Mouse (Mus musculus) midbrain, postnatal 0 days (tissue): ENCODE measurements at regions not wholly inside any gene's neighbourhood (a gene's known extent, or its start where the extent isn't known, plus 50 kb on each side); places are given as distances from the start of the nearest gene placed in this dataset.

Experiments
- ATAC-seq: fragments of 200-750 bp; cut with Nextera tagmentation; 2 replicates; pipeline ENCODE4 v1.8.0; 2017; ENCODE audit warnings: moderate number of reproducible peaks, mild to moderate bottlenecking, moderate TSS enrichment, moderate library complexity; ENCODE audit not compliant: low FRiP score
- DNase-seq: peaks from one replicate; pipeline ENCODE4 v3.0.0-alpha.2; 2015; ENCODE audit warnings: low spot score
- H3K27ac ChIP-seq: fragments of 300-500 bp; sonication (generic); 2 replicates; pipeline ENCODE4 v1.5.1; 2014; ENCODE audit warnings: low read depth, mild to moderate bottlenecking, low read length, mixed read lengths
- H3K27me3 ChIP-seq: fragments of 300-500 bp; sonication (generic); 2 replicates; pipeline ENCODE4 v1.6.1; 2014; ENCODE audit warnings: low read length, control low read depth, mixed read lengths; ENCODE audit not compliant: insufficient read depth
- H3K36me3 ChIP-seq: fragments of 300-500 bp; sonication (generic); 2 replicates; pipeline ENCODE4 v1.6.1; 2014; ENCODE audit warnings: low read length, control low read depth, mixed read lengths; ENCODE audit not compliant: insufficient read depth
- H3K4me1 ChIP-seq: fragments of 300-500 bp; sonication (generic); 2 replicates; pipeline ENCODE4 v1.6.1; 2014; ENCODE audit warnings: mild to moderate bottlenecking, control low read depth, antibody characterized with exemption, low read length, mixed read lengths; ENCODE audit not compliant: insufficient read depth
- H3K4me2 ChIP-seq: fragments of 300-500 bp; sonication (generic); 2 replicates; pipeline ENCODE4 v1.6.1; 2014; ENCODE audit warnings: low read depth, mild to moderate bottlenecking, low read length, mixed read lengths; ENCODE audit not compliant: poor library complexity, severe bottlenecking
- H3K4me3 ChIP-seq: fragments of 300-500 bp; sonication (generic); 2 replicates; pipeline ENCODE4 v1.5.1; 2014; ENCODE audit warnings: low read depth, mild to moderate bottlenecking, low read length, moderate library complexity
- H3K9ac ChIP-seq: fragments of 300-500 bp; sonication (generic); replicated peaks from 2 replicates; pipeline ENCODE4 v1.6.1; 2014; ENCODE audit warnings: mild to moderate bottlenecking, low read length, moderate library complexity, mixed read lengths; ENCODE audit not compliant: poor library complexity, severe bottlenecking
- H3K9me3 ChIP-seq: fragments of 300-500 bp; sonication (generic); 2 replicates; pipeline ENCODE4 v1.6.1; 2016; ENCODE audit warnings: low read length, control low read depth
- CTCF ChIP-seq: IDR thresholded peaks from 2 replicates; pipeline ENCODE4 v1.5.1; 2016; ENCODE audit warnings: antibody characterized with exemption, mild to moderate bottlenecking
- WGBS: fragments of 180-500 bp; shearing (Covaris S2); extraction: QIAGEN DNeasy Blood & Tissue Kit; methylation state at CpG from one replicate; pipeline ENCODE4 v1.1.7; 2014; 5-methylcytosine and 5-hydroxymethylcytosine counted together

DNA sequence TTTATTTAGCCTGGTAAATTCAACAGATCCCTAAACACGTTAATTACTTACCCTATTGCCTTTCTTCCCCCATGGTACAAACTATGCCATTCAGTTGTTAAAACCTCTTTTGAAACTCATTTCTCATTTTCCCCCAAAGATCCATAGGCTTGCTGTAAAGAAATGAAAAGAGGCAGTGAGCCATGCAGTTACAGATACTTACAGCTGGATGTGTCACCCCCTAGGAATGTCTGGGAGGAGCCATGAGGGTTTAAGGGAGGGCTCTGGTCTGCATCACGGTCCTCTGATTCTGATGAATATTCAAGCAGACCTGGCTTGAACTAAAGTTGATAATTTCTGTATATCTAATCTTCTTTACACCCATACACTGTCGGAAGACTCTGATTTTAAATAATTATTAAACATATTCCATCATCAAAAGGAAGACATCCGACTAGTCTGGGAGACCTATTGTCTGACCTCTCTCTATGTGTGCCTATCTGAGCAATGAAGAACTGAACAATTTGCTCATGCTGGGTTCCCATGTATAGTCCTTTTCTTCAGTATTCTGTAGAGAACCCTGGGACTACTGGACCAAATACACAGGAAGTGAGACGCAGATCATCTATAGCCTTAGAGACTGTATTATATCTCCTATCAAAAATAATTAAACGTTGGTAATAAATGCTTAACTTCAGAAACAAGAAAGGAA lies 484.7 kb upstream of the Nectin3 start:
- Histone ChIP-seq H3K9ac (no peak overlapping the region), H3K27ac (no peak overlapping the region), H3K9me3 (no peaks in the 10 kb centered on the region), H3K4me1 (no peaks in the 10 kb centered on the region; the same call in 1 of the 2 replicates), H3K36me3 (no peaks in the 10 kb centered on the region), H3K4me2 (no peak overlapping the region), H3K27me3 (no peaks in the 10 kb centered on the region), H3K4me3 (no peak overlapping the region)
- ATAC-seq (no peak), DNase-seq (no peak)
- 43% methylated on average over 6 of the region's 6 CpGs for WGBS
- no peak for TF ChIP-seq CTCF

DNA sequence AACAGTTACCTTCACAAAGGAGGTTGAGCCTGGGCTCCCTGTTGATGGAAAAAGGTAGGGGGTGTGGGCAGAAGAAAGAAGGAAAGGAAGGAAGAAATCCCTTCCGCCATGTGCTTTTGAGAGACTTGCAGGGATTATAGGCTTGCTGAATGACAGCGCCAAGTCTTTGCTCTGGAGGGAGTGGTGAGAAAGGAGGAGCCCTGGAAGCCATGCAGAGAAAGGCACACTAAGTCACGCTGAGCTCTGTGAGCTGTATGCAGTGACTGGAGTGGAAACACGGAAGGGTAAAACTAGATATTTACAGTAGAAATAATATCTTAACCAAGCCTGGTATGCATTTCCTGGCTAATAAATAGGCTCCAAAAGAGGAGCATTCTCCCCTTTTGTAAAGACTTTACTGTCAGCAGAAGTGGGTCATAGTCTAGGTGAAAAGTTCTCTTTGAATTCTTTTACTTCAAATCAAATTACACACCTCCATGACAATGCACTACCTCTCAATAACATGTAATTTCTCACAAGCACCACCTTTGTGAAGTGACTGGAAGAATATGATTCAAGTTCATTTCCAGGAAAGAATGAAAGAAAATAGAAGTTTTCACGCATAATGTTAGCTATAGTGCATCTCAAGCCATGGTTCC lies 484.1 kb upstream of the Nectin3 start:
- 38% methylated on average over 5 of the region's 5 CpGs for WGBS
- no peak overlapping the region for H3K27ac ChIP-seq
- no peaks in the 10 kb centered on the region for H3K9me3 ChIP-seq
- no peaks in the 10 kb centered on the region for H3K27me3 ChIP-seq
- H3K4me1 ChIP-seq, result no peaks in the 10 kb centered on the region; the same call in 1 of the 2 replicates
- H3K9ac ChIP-seq, result no peak overlapping the region
- no peak overlapping the region for H3K4me2 ChIP-seq
- ATAC-seq, result no peak
- H3K36me3 ChIP-seq, result no peaks in the 10 kb centered on the region
- TF ChIP-seq CTCF, result no peak
- H3K4me3 ChIP-seq, result no peak overlapping the region
- no peak for DNase-seq

DNA sequence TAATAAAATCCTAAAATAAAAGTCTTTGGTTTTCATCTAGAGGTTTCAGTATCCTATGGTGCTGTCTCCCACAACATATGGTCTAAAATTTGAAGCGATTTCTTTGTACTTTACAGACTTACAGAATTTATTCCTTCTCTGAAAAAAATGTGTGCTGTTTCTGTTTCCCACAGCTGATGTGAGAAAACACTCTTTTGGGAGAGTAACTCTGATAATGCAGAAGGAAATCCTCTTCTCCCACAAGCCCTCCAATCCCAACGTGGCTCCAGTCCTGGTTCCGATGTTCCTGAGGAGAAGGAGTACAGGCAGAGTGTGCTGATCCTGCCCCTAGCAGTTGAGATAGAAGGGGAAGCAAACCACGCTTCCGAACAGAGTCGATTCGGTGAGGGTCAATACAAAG lies 467.4 kb upstream of the Nectin3 start:
- no peak overlapping the region for H3K4me2 ChIP-seq
- no peak overlapping the region for H3K9ac ChIP-seq
- H3K36me3 ChIP-seq, result no peaks in the 10 kb centered on the region
- 91% methylated on average over 7 of the region's 7 CpGs for WGBS
- no peaks in the 10 kb centered on the region for H3K4me1 ChIP-seq
- H3K4me3 ChIP-seq, result no peak overlapping the region
- no peak for TF ChIP-seq CTCF
- no peaks in the 10 kb centered on the region for H3K27me3 ChIP-seq
- H3K27ac ChIP-seq, result no peak overlapping the region
- DNase-seq (no peak), ATAC-seq (no peak)
- no peaks in the 10 kb centered on the region for H3K9me3 ChIP-seq

DNA sequence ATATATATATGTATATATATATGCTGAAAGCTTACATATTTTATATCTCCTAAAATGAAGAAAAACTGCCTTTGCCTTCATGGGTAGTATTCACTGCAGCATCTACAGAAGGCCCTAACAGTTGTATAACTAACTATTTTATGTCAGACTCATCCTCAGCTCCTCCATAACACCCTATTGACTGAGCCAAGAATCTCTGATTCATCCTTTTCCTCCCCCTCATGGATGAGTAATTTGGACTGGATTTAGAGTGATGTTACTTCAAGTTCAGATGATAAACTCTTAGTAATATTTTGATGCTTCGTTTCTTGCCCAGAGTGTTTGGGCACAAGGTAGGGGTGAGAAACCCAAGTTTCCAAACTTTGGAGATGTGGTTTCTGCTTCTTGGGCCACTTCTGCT lies 458.7 kb upstream of the Nectin3 start:
- 88% methylated on average over 1 of the region's 1 CpGs for WGBS
- Histone ChIP-seq H3K36me3 (no peaks in the 10 kb centered on the region), H3K9ac (no peak overlapping the region), H3K27me3 (no peaks in the 10 kb centered on the region), H3K9me3 (no peaks in the 10 kb centered on the region), H3K27ac (no peak overlapping the region), H3K4me3 (no peak overlapping the region), H3K4me2 (no peak overlapping the region), H3K4me1 (no peaks in the 10 kb centered on the region)
- ATAC-seq (no peak), DNase-seq (no peak)
- no peak for TF ChIP-seq CTCF

DNA sequence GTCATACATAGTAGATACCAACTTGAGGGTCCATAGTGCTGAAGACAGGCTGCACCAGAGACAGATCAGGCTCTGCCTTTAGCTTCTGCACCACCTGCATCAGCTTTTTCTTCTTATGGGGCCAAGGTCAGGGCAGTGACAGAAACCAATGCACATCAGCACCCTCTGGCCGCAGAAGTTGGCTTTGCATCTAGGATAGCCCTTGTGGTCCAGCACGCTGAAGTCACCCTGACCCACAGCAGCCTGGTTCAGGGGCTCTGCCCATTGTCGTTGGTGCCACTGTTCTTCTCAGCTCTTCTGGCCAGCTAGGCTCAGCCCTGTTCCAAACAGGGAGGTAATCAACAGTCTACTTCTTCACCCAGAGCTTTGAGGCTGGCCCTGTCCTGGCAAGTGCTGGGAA lies 427.7 kb upstream of the Nectin3 start:
- Histone ChIP-seq H3K9ac (no peak overlapping the region), H3K27me3 (no peaks in the 10 kb centered on the region), H3K4me3 (no peak overlapping the region), H3K4me2 (no peak overlapping the region), H3K9me3 (no peaks in the 10 kb centered on the region), H3K4me1 (no peaks in the 10 kb centered on the region), H3K27ac (no peak overlapping the region), H3K36me3 (no peaks in the 10 kb centered on the region)
- ATAC-seq (no peak), DNase-seq (no peak)
- WGBS, result 75% methylated on average over 3 of the region's 3 CpGs
- no peak for TF ChIP-seq CTCF

DNA sequence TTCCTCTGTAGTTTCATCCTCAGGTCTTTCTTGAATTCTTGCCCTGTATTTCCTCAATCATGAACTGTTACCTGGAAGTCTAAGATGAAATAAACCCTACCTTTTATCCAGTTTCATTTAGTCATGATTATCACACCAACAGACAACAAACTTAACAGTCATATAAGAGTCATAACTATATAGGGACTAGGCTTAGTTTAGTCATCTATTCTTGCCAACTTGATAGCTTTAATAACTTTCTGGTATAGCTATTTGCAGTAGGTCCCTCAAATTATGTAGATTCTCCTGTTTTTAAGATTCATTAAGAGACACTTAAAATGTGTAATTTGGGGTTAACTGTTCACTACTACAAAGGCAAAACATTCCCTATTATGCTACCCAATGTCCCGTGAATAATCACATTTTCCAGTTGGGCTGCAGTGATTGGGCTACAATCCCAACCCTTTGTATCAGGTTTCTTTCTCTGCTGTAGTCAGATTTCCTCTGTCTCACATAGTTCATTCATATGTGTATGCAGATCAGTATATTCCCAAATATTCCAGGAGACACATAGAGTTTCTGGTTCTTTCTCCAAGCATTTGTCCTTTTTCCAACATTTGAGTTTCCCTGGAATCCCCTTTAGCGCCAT lies 396.4 kb upstream of the Nectin3 start:
- no peak for TF ChIP-seq CTCF
- no peak overlapping the region for H3K4me2 ChIP-seq
- no peak overlapping the region for H3K9ac ChIP-seq
- no peak overlapping the region for H3K27ac ChIP-seq
- DNase-seq, result peak; percentile 22
- H3K27me3 ChIP-seq, result no peaks in the 10 kb centered on the region
- WGBS, result 45% methylated on average over 2 of the region's 2 CpGs
- H3K9me3 ChIP-seq, result no peaks in the 10 kb centered on the region
- H3K4me3 ChIP-seq, result no peak overlapping the region
- no peaks in the 10 kb centered on the region for H3K36me3 ChIP-seq
- H3K4me1 ChIP-seq, result no peaks in the 10 kb centered on the region
- no peak for ATAC-seq
